Mouse (Mus musculus) embryonic facial prominence, embryonic 12.5 days (tissue): ENCODE results near the gene Hist3h2a. TPM values are rescaled to one million over a fixed set of nuclear protein-coding genes. Genes with fewer than 3 reads are reported as not detected.

Source experiments
- ATAC-seq: fragments of 200-750 bp; cut with Nextera tagmentation; 2 replicates; pipeline ENCODE4 v1.8.0; 2017; ENCODE audit not compliant: insufficient number of reproducible peaks, insufficient read depth, low FRiP score, low TSS enrichment
- H3K27ac ChIP-seq: fragments of 300-500 bp; sonication (generic); 2 replicates; pipeline ENCODE4 v1.5.1; 2016; ENCODE audit warnings: mild to moderate bottlenecking
- H3K27me3 ChIP-seq: fragments of 300-500 bp; sonication (generic); 2 replicates; pipeline ENCODE4 v1.6.1; 2016; ENCODE audit warnings: mild to moderate bottlenecking, moderate library complexity
- H3K36me3 ChIP-seq: fragments of 300-500 bp; sonication (generic); 2 replicates; pipeline ENCODE4 v1.6.1; 2016; ENCODE audit warnings: mild to moderate bottlenecking
- H3K4me1 ChIP-seq: fragments of 300-500 bp; sonication (generic); 2 replicates; pipeline ENCODE4 v1.6.1; 2016
- H3K4me2 ChIP-seq: fragments of 300-500 bp; sonication (generic); replicated peaks from 2 replicates; pipeline ENCODE4 v1.6.1; 2016; ENCODE audit warnings: mild to moderate bottlenecking, moderate library complexity
- H3K4me3 ChIP-seq: fragments of 300-500 bp; sonication (generic); 2 replicates; pipeline ENCODE4 v1.5.1; 2016; ENCODE audit warnings: mild to moderate bottlenecking
- H3K9ac ChIP-seq: fragments of 300-500 bp; sonication (generic); 2 replicates; pipeline ENCODE4 v1.6.1; 2016; ENCODE audit warnings: mild to moderate bottlenecking, moderate library complexity
- H3K9me3 ChIP-seq: fragments of 300-500 bp; sonication (generic); 2 replicates; pipeline ENCODE4 v1.6.1; 2016; ENCODE audit warnings: mild to moderate bottlenecking, moderate library complexity
- WGBS: fragments of 180-500 bp; shearing (Covaris S2); methylation state at CpG from one replicate; pipeline ENCODE4 v1.1.7; 2016; 5-methylcytosine and 5-hydroxymethylcytosine counted together
- polyA plus RNA-seq: library from polyadenylated mRNA; unstranded; fragments of >200 nt; fragmentation: Nextera tagmentation; extraction: Ambion mirVana; gene quantifications from 2 replicates; pipeline ENCODE4 v1.2.1, GENCODE M21; 2016

Hist3h2a gene
- polyA plus RNA-seq: 36.3 and 40.0 TPM in 2 replicates

GRCm38 (mm10) chr11:58954420-58955142 is at the start of gene Hist3h2a, which contains the start of gene Trim17:
Hist3h2a (plus strand) TSS chr11:58954685.
Trim17 (plus strand) TSS chr11:58954685.
- no peaks in the 10 kb centered on the region for H3K9me3 ChIP-seq
- H3K4me3 ChIP-seq: peak within 1 kb of the TSS; percentile 89
- peaks cover 5% of the 10 kb centered on the region; the same call in 1 of the 2 replicates for H3K27me3 ChIP-seq
- under 1% methylated on average over 49 of the region's 49 CpGs for WGBS
- ATAC-seq: peak; percentile 86
- peak within 1 kb of the TSS; percentile 98 for H3K27ac ChIP-seq
- H3K9ac ChIP-seq: peak within 1 kb of the TSS; percentile 90
- H3K36me3 ChIP-seq: peaks cover 8% of the 10 kb centered on the region; the same call in 1 of the 2 replicates
- H3K4me1 ChIP-seq: peaks cover 27% of the 10 kb centered on the region
- H3K4me2 ChIP-seq: peak within 1 kb of the TSS; percentile 90

GRCm38 (mm10) chr11:58904838-58905237 is 49.6 kb upstream of the Hist3h2a start:
- H3K9ac ChIP-seq: no peak overlapping the region

DNA sequence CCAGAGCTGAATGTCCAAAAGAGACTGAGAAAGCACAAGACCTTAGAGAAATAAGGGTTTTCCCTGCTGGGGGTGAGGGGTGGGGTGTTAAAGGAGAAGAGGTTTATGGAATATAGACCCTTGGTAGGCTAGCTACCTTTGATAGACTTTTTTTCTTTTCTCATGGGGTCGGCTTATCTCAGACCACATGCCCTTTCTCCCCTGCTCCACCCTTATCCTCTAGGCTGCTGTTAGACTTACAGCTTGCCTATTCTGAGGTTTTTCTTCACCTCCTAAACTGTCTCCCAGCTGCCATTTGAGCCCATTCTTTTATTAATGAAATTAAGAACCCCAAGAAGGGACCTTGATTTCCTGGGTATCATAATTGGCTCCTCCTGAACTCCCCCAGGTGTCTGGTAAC is 40.7 kb upstream of the Hist3h2a start:
- WGBS: 70% methylated on average over 1 of the region's 1 CpGs
- Histone ChIP-seq H3K4me1 (no peaks in the 10 kb centered on the region), H3K9me3 (no peaks in the 10 kb centered on the region), H3K27ac (no peak overlapping the region), H3K9ac (no peak overlapping the region), H3K27me3 (no peaks in the 10 kb centered on the region), H3K4me2 (no peak overlapping the region), H3K4me3 (no peak overlapping the region), H3K36me3 (no peaks in the 10 kb centered on the region)
- no peak for ATAC-seq

More at GRCm38 (mm10) chr11:58904838-58905237, 49.6 kb upstream of the Hist3h2a start:
- Histone ChIP-seq H3K9me3 (no peaks in the 10 kb centered on the region), H3K4me3 (no peak overlapping the region), H3K4me2 (peak overlapping the region; percentile 86; the same call in 1 of the 2 replicates), H3K36me3 (peaks cover 18% of the 10 kb centered on the region), H3K27me3 (no peaks in the 10 kb centered on the region), H3K27ac (no peak overlapping the region), H3K4me1 (peaks cover 6% of the 10 kb centered on the region; the same call in 1 of the 2 replicates)
- ATAC-seq: no peak
- 47% methylated on average over 6 of the region's 6 CpGs for WGBS

GRCm38 (mm10) chr11:58914461-58915028 is 39.9 kb upstream of the Hist3h2a start:
- peak overlapping the region; percentile 25 for H3K4me3 ChIP-seq
- H3K9ac ChIP-seq: peak overlapping the region; percentile 47; the same call in 1 of the 2 replicates
- no peaks in the 10 kb centered on the region for H3K9me3 ChIP-seq
- peak overlapping the region; percentile 52 for H3K4me2 ChIP-seq
- H3K27ac ChIP-seq: 0 out of 2 replicates have a peak overlapping the region, but pooled peaks have one; percentile 36
- WGBS: 14% methylated on average over 17 of the region's 17 CpGs
- no peaks in the 10 kb centered on the region for H3K36me3 ChIP-seq
- no peaks in the 10 kb centered on the region for H3K4me1 ChIP-seq
- no peak for ATAC-seq
- no peaks in the 10 kb centered on the region for H3K27me3 ChIP-seq

- WGBS: 56% methylated on average over 14 of the region's 14 CpGs
- Histone ChIP-seq H3K4me3 (no peak overlapping the region), H3K9me3 (no peaks in the 10 kb centered on the region), H3K4me1 (no peaks in the 10 kb centered on the region), H3K4me2 (no peak overlapping the region), H3K36me3 (no peaks in the 10 kb centered on the region), H3K9ac (no peak overlapping the region), H3K27me3 (no peaks in the 10 kb centered on the region), H3K27ac (no peak overlapping the region)
- ATAC-seq: no peak
These were observed 37.4 kb upstream of the Hist3h2a start for GRCm38 (mm10) chr11:58916879-58917744.

DNA sequence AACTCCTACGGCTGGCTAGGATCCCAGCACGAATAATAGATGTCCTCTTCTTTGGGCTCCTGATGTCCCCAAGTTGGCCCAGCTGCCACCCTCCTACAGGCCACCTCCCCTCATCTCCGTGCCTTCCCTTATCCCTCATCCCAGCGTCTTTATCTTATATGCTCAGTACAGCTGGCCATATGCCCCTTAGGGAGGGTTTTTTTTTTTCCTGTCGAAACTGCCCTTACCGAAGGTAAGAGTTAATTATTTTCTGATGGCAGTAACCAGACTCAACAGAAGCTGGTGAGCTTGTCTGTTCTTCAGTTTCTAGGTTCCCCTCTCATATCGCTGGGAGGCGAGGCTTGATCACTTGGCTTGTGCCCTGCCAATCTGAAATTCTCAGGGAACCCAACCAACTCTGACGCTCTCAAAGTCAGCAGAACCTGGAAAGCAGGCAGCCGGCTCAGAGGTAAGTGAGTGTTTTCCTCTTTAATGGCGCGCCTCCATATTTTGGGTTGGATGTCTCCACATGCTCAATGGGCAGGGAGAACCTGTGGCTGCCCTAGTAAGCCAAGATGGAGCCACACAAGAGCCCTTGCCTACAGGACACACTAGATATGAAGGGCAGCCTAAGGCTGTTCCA is 36.6 kb upstream of the Hist3h2a start, which contains the start of gene Btnl10:
TSS of gene Btnl10 (plus strand) at position 164 of the 622 bp plus-strand sequence.
- WGBS: 75% methylated on average over 12 of the region's 12 CpGs
- ATAC-seq: no peak

GRCm38 (mm10) chr11:58918759-58919158 is 35.7 kb upstream of the Hist3h2a start:
- H3K27me3 ChIP-seq: no peaks in the 10 kb centered on the region
- WGBS: 71% methylated on average over 5 of the region's 5 CpGs
- no peaks in the 10 kb centered on the region for H3K36me3 ChIP-seq
- H3K9ac ChIP-seq: no peak overlapping the region
- no peaks in the 10 kb centered on the region for H3K9me3 ChIP-seq
- no peak overlapping the region for H3K27ac ChIP-seq
- no peak overlapping the region for H3K4me3 ChIP-seq
- H3K4me2 ChIP-seq: no peak overlapping the region
- no peak for ATAC-seq
- no peaks in the 10 kb centered on the region for H3K4me1 ChIP-seq

More for the DNA sequence above, 36.6 kb upstream of the Hist3h2a start, which contains the start of gene Btnl10:
- no peaks in the 10 kb centered on the region for H3K27me3 ChIP-seq
- H3K36me3 ChIP-seq: no peaks in the 10 kb centered on the region
- H3K4me3 ChIP-seq: no peak within 1 kb of the TSS
- H3K9me3 ChIP-seq: no peaks in the 10 kb centered on the region
- no peak within 1 kb of the TSS for H3K9ac ChIP-seq
- no peak within 1 kb of the TSS for H3K4me2 ChIP-seq
- no peak within 1 kb of the TSS for H3K27ac ChIP-seq
- H3K4me1 ChIP-seq: no peaks in the 10 kb centered on the region

DNA sequence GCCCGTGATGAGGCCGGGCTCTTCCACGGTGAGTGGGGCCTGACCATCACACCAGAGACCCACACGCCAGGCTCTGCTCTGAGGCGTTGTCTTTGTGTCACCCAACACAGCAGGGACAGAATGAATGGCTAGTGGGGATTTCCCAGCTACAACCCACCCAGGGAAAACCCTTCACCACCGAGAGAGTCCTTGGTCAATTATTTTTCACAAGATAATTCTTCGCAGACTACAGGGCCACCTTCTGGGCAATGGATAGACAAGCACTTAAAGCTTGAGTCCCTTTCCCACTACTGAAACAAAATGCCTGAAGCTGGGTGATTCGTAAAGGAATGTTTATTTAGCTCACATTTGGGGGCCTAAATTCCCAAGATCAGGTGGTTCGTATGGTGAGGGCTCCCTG is 32.1 kb upstream of the Hist3h2a start:
- WGBS: 83% methylated on average over 9 of the region's 9 CpGs
- Histone ChIP-seq H3K27ac (no peak overlapping the region), H3K27me3 (no peaks in the 10 kb centered on the region), H3K9ac (no peak overlapping the region), H3K9me3 (no peaks in the 10 kb centered on the region), H3K4me2 (no peak overlapping the region), H3K4me3 (no peak overlapping the region), H3K36me3 (no peaks in the 10 kb centered on the region), H3K4me1 (no peaks in the 10 kb centered on the region)
- no peak for ATAC-seq

- H3K4me1 ChIP-seq: 0 out of 2 replicates have a peak, but pooled peaks cover 5% of the 10 kb centered on the region
- no peak overlapping the region for H3K4me2 ChIP-seq
- no peak for ATAC-seq
- WGBS: 57% methylated on average over 2 of the region's 3 CpGs
- H3K27me3 ChIP-seq: no peaks in the 10 kb centered on the region
- no peak overlapping the region for H3K9ac ChIP-seq
- H3K4me3 ChIP-seq: no peak overlapping the region
- peaks cover 9% of the 10 kb centered on the region for H3K36me3 ChIP-seq
- H3K27ac ChIP-seq: no peak overlapping the region
- no peaks in the 10 kb centered on the region for H3K9me3 ChIP-seq
These were observed 27.8 kb upstream of the Hist3h2a start for GRCm38 (mm10) chr11:58926651-58927050.

- 0 out of 2 replicates have a peak, but pooled peaks cover 5% of the 10 kb centered on the region for H3K4me1 ChIP-seq
- WGBS: 59% methylated on average over 2 of the region's 2 CpGs
- no peak overlapping the region for H3K9ac ChIP-seq
- H3K36me3 ChIP-seq: peaks cover 13% of the 10 kb centered on the region
- H3K4me3 ChIP-seq: no peak overlapping the region
- no peak overlapping the region for H3K27ac ChIP-seq
- H3K4me2 ChIP-seq: no peak overlapping the region
- ATAC-seq: no peak
- H3K9me3 ChIP-seq: no peaks in the 10 kb centered on the region
- no peaks in the 10 kb centered on the region for H3K27me3 ChIP-seq
These were observed 27.4 kb upstream of the Hist3h2a start for GRCm38 (mm10) chr11:58927053-58927452.
